ENCODE assay signal across 14 mouse cellular contexts in the genomic region with DNA sequence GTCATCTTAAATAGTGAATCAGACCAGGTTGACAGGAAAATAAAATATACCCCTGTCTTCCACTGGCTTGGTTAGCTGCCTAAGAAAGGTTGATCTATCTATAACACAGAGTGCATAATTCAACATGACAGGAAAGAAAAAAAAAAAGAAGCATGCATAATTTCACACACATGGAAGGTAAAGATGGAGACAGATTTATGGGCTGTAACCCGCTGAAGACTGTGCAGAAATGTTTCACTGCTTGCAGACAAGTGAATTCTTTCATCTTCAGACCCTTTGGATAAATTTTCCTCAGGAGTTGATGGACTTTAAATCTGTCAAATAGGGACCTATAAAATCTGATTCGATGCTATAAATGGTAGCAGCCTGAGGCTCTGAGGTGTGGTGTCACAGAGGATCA.
"Had no signal": no experiment of that assay in that cellular context is flagged by ENCODE, and none has a peak within 500 bp of the region (broad histone marks: within the 10 kb centered on the region; RNA-seq: fewer than 3 reads in every experiment).

No protein-coding gene starts in this region.

- H3K36me3 ChIP-seq: midbrain, embryonic 10.5 days; neural tube, embryonic 12.5 days had no signal

- H3K9ac ChIP-seq: liver, embryonic 14.5 days; neural tube, embryonic 12.5 days had no signal

- H3K9me3 ChIP-seq: midbrain, embryonic 10.5 days; neural tube, embryonic 12.5 days had no signal

- H3K4me1 ChIP-seq: midbrain, embryonic 10.5 days had no signal

- H3K27me3 ChIP-seq: neural tube, embryonic 12.5 days had no signal

- DNase-seq: kidney, adult 11 months; kidney, adult 9 months; kidney, postnatal 14 days; left cerebral cortex, postnatal 4 days; lung, adult 18-20 months; lung, postnatal 36 days; midbrain, embryonic 14.5 days; right cerebral cortex, adult 18-20 months; right cerebral cortex, postnatal 25 days; thymus, postnatal 36 days had no signal

- H3K4me2 ChIP-seq: neural tube, embryonic 12.5 days had no signal

- H3K27ac ChIP-seq: liver, embryonic 14.5 days; midbrain, embryonic 10.5 days; neural tube, embryonic 12.5 days had no signal

- H3K4me3 ChIP-seq: midbrain, embryonic 10.5 days; myocyte; neural tube, embryonic 12.5 days had no signal
